Mouse (Mus musculus) forebrain, embryonic 11.5 days (tissue): Measurements from ENCODE around the gene Epha10. TPM values are rescaled to one million over a fixed set of nuclear protein-coding genes. Genes with fewer than 3 reads are reported as not detected.

ENCODE experiments used
- ATAC-seq: fragments of 200-750 bp; cut with Nextera tagmentation; replicated peaks from 2 replicates; pipeline ENCODE4 v1.8.0; 2017; ENCODE audit warnings: moderate TSS enrichment; ENCODE audit not compliant: low FRiP score
- DNase-seq: peaks from one replicate; pipeline ENCODE4 v3.0.0-alpha.2; 2017; ENCODE audit warnings: low spot score
- H3K27ac ChIP-seq: fragments of 300-500 bp; sonication (generic); 2 replicates; pipeline ENCODE4 v1.5.1; 2014; ENCODE audit warnings: low read depth, low read length
- H3K27me3 ChIP-seq: fragments of 300-500 bp; sonication (generic); 2 replicates; pipeline ENCODE4 v1.6.1; 2014; ENCODE audit warnings: mild to moderate bottlenecking, low read length, mixed read lengths; ENCODE audit not compliant: control insufficient read depth, insufficient read depth
- H3K36me3 ChIP-seq: fragments of 300-500 bp; sonication (generic); 2 replicates; pipeline ENCODE4 v1.6.1; 2014; ENCODE audit warnings: mild to moderate bottlenecking, low read length, moderate library complexity, mixed read lengths; ENCODE audit not compliant: control insufficient read depth, insufficient read depth
- H3K4me1 ChIP-seq: fragments of 300-500 bp; sonication (generic); replicated peaks from 2 replicates; pipeline ENCODE4 v1.6.1; 2014; ENCODE audit warnings: low read length, mixed read lengths; ENCODE audit not compliant: control insufficient read depth, insufficient read depth
- H3K4me2 ChIP-seq: fragments of 300-500 bp; sonication (generic); 2 replicates; pipeline ENCODE4 v1.6.1; 2014; ENCODE audit warnings: low read depth, mild to moderate bottlenecking, low read length, moderate library complexity, mixed read lengths; ENCODE audit not compliant: severe bottlenecking
- H3K4me3 ChIP-seq: fragments of 300-500 bp; sonication (generic); 2 replicates; pipeline ENCODE4 v1.5.1; 2014; ENCODE audit warnings: low read depth, low read length
- H3K9ac ChIP-seq: fragments of 300-500 bp; sonication (generic); 2 replicates; pipeline ENCODE4 v1.6.1; 2014; ENCODE audit warnings: low read length
- H3K9me3 ChIP-seq: fragments of 300-500 bp; sonication (generic); 2 replicates; pipeline ENCODE4 v1.6.1; 2016; ENCODE audit warnings: low read length, mixed read lengths; ENCODE audit not compliant: control insufficient read depth
- WGBS: fragments of 180-500 bp; shearing (Covaris S2); extraction: QIAGEN DNeasy Blood & Tissue Kit; methylation state at CpG from one replicate; pipeline ENCODE4 v1.1.7; 2014; 5-methylcytosine and 5-hydroxymethylcytosine counted together
- polyA plus RNA-seq: library from polyadenylated mRNA; unstranded; fragments of >200 nt; fragmentation: Nextera tagmentation; extraction: Ambion mirVana; gene quantifications from 2 replicates; pipeline ENCODE4 v1.2.1, GENCODE M21; 2014

Epha10 gene
- polyA plus RNA-seq, 1 experiment from 2014 or later = 1.5 TPM

GRCm38 (mm10) chr4:124950181-124951035 is 69.7 kb downstream of the Epha10 start:
- 88% methylated on average over 21 of the region's 21 CpGs for WGBS
- DNase-seq (no peak), ATAC-seq (no peak)
- Histone ChIP-seq H3K4me1 (no peaks in the 10 kb centered on the region), H3K4me2 (no peak overlapping the region), H3K4me3 (no peak overlapping the region), H3K27ac (no peak overlapping the region), H3K9me3 (no peaks in the 10 kb centered on the region), H3K9ac (no peak overlapping the region), H3K36me3 (no peaks in the 10 kb centered on the region), H3K27me3 (no peaks in the 10 kb centered on the region)

GRCm38 (mm10) chr4:124951036-124951433 is 70.3 kb downstream of the Epha10 start:
- no peak for ATAC-seq
- no peak for DNase-seq
- H3K9me3 ChIP-seq = no peaks in the 10 kb centered on the region
- H3K4me3 ChIP-seq = no peak overlapping the region
- H3K27ac ChIP-seq = no peak overlapping the region
- no peaks in the 10 kb centered on the region for H3K36me3 ChIP-seq
- H3K4me1 ChIP-seq = no peaks in the 10 kb centered on the region
- no peak overlapping the region for H3K4me2 ChIP-seq
- no peaks in the 10 kb centered on the region for H3K27me3 ChIP-seq
- H3K9ac ChIP-seq = no peak overlapping the region
- WGBS = 58% methylated on average over 10 of the region's 10 CpGs

- Histone ChIP-seq H3K4me2 (no peak overlapping the region), H3K36me3 (no peaks in the 10 kb centered on the region), H3K27me3 (no peaks in the 10 kb centered on the region), H3K9me3 (no peaks in the 10 kb centered on the region), H3K4me1 (no peaks in the 10 kb centered on the region), H3K4me3 (no peak overlapping the region), H3K9ac (no peak overlapping the region), H3K27ac (no peak overlapping the region)
- 66% methylated on average over 4 of the region's 4 CpGs for WGBS
- no peak for ATAC-seq
- DNase-seq = no peak
These were observed 72.8 kb downstream of the Epha10 start for GRCm38 (mm10) chr4:124953546-124953945.

- H3K4me2 ChIP-seq = no peak overlapping the region
- H3K4me3 ChIP-seq = no peak overlapping the region
- H3K9me3 ChIP-seq = no peaks in the 10 kb centered on the region
- H3K27ac ChIP-seq = no peak overlapping the region
- no peaks in the 10 kb centered on the region for H3K27me3 ChIP-seq
- no peak for DNase-seq
- H3K9ac ChIP-seq = no peak overlapping the region
- H3K36me3 ChIP-seq = no peaks in the 10 kb centered on the region
- WGBS = 85% methylated on average over 2 of the region's 2 CpGs
- H3K4me1 ChIP-seq = no peaks in the 10 kb centered on the region
- no peak for ATAC-seq
These were observed 76.6 kb downstream of the Epha10 start for GRCm38 (mm10) chr4:124957284-124957683.

GRCm38 (mm10) chr4:124959062-124959461 is 78.4 kb downstream of the Epha10 start:
- 69% methylated on average over 11 of the region's 11 CpGs for WGBS

GRCm38 (mm10) chr4:124960940-124961339 is 80.2 kb downstream of the Epha10 start:
- Histone ChIP-seq H3K4me3 (no peak overlapping the region), H3K4me2 (no peak overlapping the region), H3K27me3 (no peaks in the 10 kb centered on the region), H3K9me3 (no peaks in the 10 kb centered on the region), H3K4me1 (peaks cover 7% of the 10 kb centered on the region; the same call in 1 of the 2 replicates), H3K9ac (no peak overlapping the region), H3K27ac (no peak overlapping the region), H3K36me3 (no peaks in the 10 kb centered on the region)
- DNase-seq (no peak), ATAC-seq (no peak)
- WGBS = 94% methylated on average over 11 of the region's 11 CpGs

More at GRCm38 (mm10) chr4:124959062-124959461, 78.4 kb downstream of the Epha10 start:
- H3K9me3 ChIP-seq = no peaks in the 10 kb centered on the region
- no peak overlapping the region for H3K9ac ChIP-seq
- no peak overlapping the region for H3K4me2 ChIP-seq
- no peak overlapping the region for H3K27ac ChIP-seq
- DNase-seq = no peak
- ATAC-seq = no peak
- no peaks in the 10 kb centered on the region for H3K27me3 ChIP-seq
- no peak overlapping the region for H3K4me3 ChIP-seq
- H3K4me1 ChIP-seq = no peaks in the 10 kb centered on the region
- no peaks in the 10 kb centered on the region for H3K36me3 ChIP-seq

- H3K4me3 ChIP-seq = no peak overlapping the region
- H3K4me2 ChIP-seq = no peak overlapping the region
- WGBS = 50% methylated on average over 11 of the region's 11 CpGs
- DNase-seq (no peak), ATAC-seq (no peak)
- H3K36me3 ChIP-seq = no peaks in the 10 kb centered on the region
- H3K9ac ChIP-seq = no peak overlapping the region
- H3K4me1 ChIP-seq = peaks cover 7% of the 10 kb centered on the region; the same call in 1 of the 2 replicates
- H3K27me3 ChIP-seq = no peaks in the 10 kb centered on the region
- no peak overlapping the region for H3K27ac ChIP-seq
- no peaks in the 10 kb centered on the region for H3K9me3 ChIP-seq
These were observed 81.9 kb downstream of the Epha10 start for GRCm38 (mm10) chr4:124962576-124962975.

GRCm38 (mm10) chr4:124964912-124965599 is 84.4 kb downstream of the Epha10 start:
- no peaks in the 10 kb centered on the region for H3K36me3 ChIP-seq
- H3K27me3 ChIP-seq = no peaks in the 10 kb centered on the region
- ATAC-seq = peak; percentile 88
- H3K4me1 ChIP-seq = peaks cover 17% of the 10 kb centered on the region
- H3K27ac ChIP-seq = peak overlapping the region; percentile 76
- DNase-seq = peak; percentile 82
- no peak overlapping the region for H3K4me3 ChIP-seq
- no peaks in the 10 kb centered on the region for H3K9me3 ChIP-seq
- H3K4me2 ChIP-seq = no peak overlapping the region
- no peak overlapping the region; the same call in 1 of the 2 replicates for H3K9ac ChIP-seq
- WGBS = 6% methylated on average over 8 of the region's 8 CpGs
